Mouse (Mus musculus) G1E (cell line): ENCODE measurements around the gene Ube2d2b. TPM values are rescaled to one million over a fixed set of nuclear protein-coding genes. Genes with fewer than 3 reads are reported as not detected.

Experiments used
- ATAC-seq: 2 replicates; pipeline ENCODE4 v1.8.0; 2016; ENCODE audit warnings: mild to moderate bottlenecking; ENCODE audit not compliant: insufficient number of reproducible peaks, poor library complexity, low FRiP score, severe bottlenecking; ENCODE audit errors: extremely low read depth
- DNase-seq: peaks from one replicate; pipeline ENCODE4 v3.0.0; 2012; ENCODE audit warnings: low spot score
- H3K27me3 ChIP-seq: 2 replicates; pipeline ENCODE4 v1.6.1; 2012; ENCODE audit warnings: mild to moderate bottlenecking, low read length, inconsistent platforms; ENCODE audit not compliant: insufficient read depth
- H3K36me3 ChIP-seq: replicated peaks from 2 replicates; pipeline ENCODE3; 2012; ENCODE audit warnings: mild to moderate bottlenecking, inconsistent platforms
- H3K4me1 ChIP-seq: 2 replicates; pipeline ENCODE4 v1.6.1; 2012; ENCODE audit warnings: low read depth, low read length, inconsistent platforms, mixed read lengths; ENCODE audit not compliant: insufficient read depth
- H3K4me3 ChIP-seq: 2 replicates; pipeline ENCODE4 v1.5.1; 2012; ENCODE audit warnings: low read depth, mild to moderate bottlenecking, inconsistent platforms, low read length, moderate library complexity, mixed read lengths
- H3K9me3 ChIP-seq: replicated peaks from 2 replicates; pipeline ENCODE4 v1.6.1; 2012; ENCODE audit warnings: inconsistent platforms
- CTCF ChIP-seq: IDR thresholded peaks from 2 replicates; pipeline ENCODE4 v1.5.1; 2012; ENCODE audit warnings: low read depth, low read length, inconsistent platforms, mixed read lengths
- GATA1 ChIP-seq: IDR thresholded peaks from 2 replicates; pipeline ENCODE4 v1.6.1; 2012; ENCODE audit warnings: borderline replicate concordance, low read length, inconsistent platforms, mixed read lengths
- GATA2 ChIP-seq: IDR thresholded peaks from 2 replicates; pipeline ENCODE4 v1.6.1; 2012; ENCODE audit warnings: low read depth, low read length, inconsistent platforms, borderline replicate concordance
- POLR2AphosphoS5 ChIP-seq: IDR thresholded peaks from 2 replicates; pipeline ENCODE4 v1.6.1; 2012; ENCODE audit warnings: low read depth, low read length, inconsistent platforms; ENCODE audit not compliant: insufficient replicate concordance
- TAL1 ChIP-seq: conservative IDR thresholded peaks from 2 replicates; pipeline ENCODE4 v1.6.1; 2012; ENCODE audit warnings: low read depth, low read length, inconsistent platforms, mixed read lengths
- polyA plus RNA-seq: library from polyadenylated mRNA; stranded (reverse); fragments of >175 nt; gene quantifications from 2 replicates; pipeline ENCODE4 v1.2.3, GENCODE M21; 2012
- total RNA-seq, 2 experiments: library from RNA; stranded (forward) in 1 of 2; stranded (reverse) in 1 of 2; fragments of 200-1000 nt in 1 of 2; fragments of >200 nt in 1 of 2; fragmentation: Nextera tagmentation in 1 of 2; gene quantifications; 2 replicates each; pipeline ENCODE4 v1.2.3; 2014 to 2017

Gene Ube2d2b
- total and polyA plus RNA-seq, 3 experiments = 0.05 TPM; not detected in 2

GRCm38 (mm10) chr5:107866127-107867126, 36.5 kb downstream of the Ube2d2b start:
- peak overlapping the region; percentile 28; the same call in 1 of the 2 replicates for H3K4me3 ChIP-seq
- TF ChIP-seq POLR2AphosphoS5 = no peak
- no peak for TF ChIP-seq CTCF
- no peak for TF ChIP-seq TAL1
- no peak for TF ChIP-seq GATA1
- no peak for TF ChIP-seq GATA2
- no peaks in the 10 kb centered on the region for H3K27me3 ChIP-seq
- peaks cover 60% of the 10 kb centered on the region for H3K4me1 ChIP-seq
- no peaks in the 10 kb centered on the region for H3K9me3 ChIP-seq
- DNase-seq (no peak), ATAC-seq (peak; percentile 24; the same call in 1 of the 2 replicates)
- H3K36me3 ChIP-seq = peaks cover 12% of the 10 kb centered on the region

- Histone ChIP-seq H3K9me3 (no peaks in the 10 kb centered on the region), H3K4me3 (peak overlapping the region; percentile 89), H3K36me3 (peaks cover 16% of the 10 kb centered on the region), H3K4me1 (peaks cover 68% of the 10 kb centered on the region), H3K27me3 (no peaks in the 10 kb centered on the region)
- ATAC-seq (no peak), DNase-seq (peak; percentile 42)
- TF ChIP-seq TAL1 = no peak
- no peak for TF ChIP-seq GATA2
- TF ChIP-seq CTCF = no peak
- no peak for TF ChIP-seq POLR2AphosphoS5
- TF ChIP-seq GATA1 = no peak
Measured at GRCm38 (mm10) chr5:107867970-107868904, 38.3 kb downstream of the Ube2d2b start.

- peak; percentile 87 for DNase-seq
- Histone ChIP-seq H3K4me1 (peaks cover 74% of the 10 kb centered on the region), H3K27me3 (no peaks in the 10 kb centered on the region), H3K4me3 (peak overlapping the region; percentile 89), H3K9me3 (no peaks in the 10 kb centered on the region), H3K36me3 (peaks cover 15% of the 10 kb centered on the region)
- ATAC-seq = peak; percentile 73
- TF ChIP-seq GATA2 (no peak), TAL1 (no peak), CTCF (no peak)
Measured at GRCm38 (mm10) chr5:107868905-107869424, 39.1 kb downstream of the Ube2d2b start.

- H3K36me3 ChIP-seq = peaks cover 13% of the 10 kb centered on the region
- no peak for ATAC-seq
- peaks cover 71% of the 10 kb centered on the region for H3K4me1 ChIP-seq
- no peak overlapping the region for H3K4me3 ChIP-seq
- TF ChIP-seq GATA2 (no peak), GATA1 (no peak), TAL1 (no peak), POLR2AphosphoS5 (no peak), CTCF (no peak)
- H3K27me3 ChIP-seq = no peaks in the 10 kb centered on the region
- DNase-seq = no peak
- no peaks in the 10 kb centered on the region for H3K9me3 ChIP-seq
Measured at GRCm38 (mm10) chr5:107869701-107870100, 39.8 kb downstream of the Ube2d2b start.

- H3K27me3 ChIP-seq = no peaks in the 10 kb centered on the region
- no peaks in the 10 kb centered on the region for H3K9me3 ChIP-seq
- ATAC-seq (no peak), DNase-seq (no peak)
- peaks cover 57% of the 10 kb centered on the region for H3K4me1 ChIP-seq
- no peak for TF ChIP-seq CTCF
- no peak for TF ChIP-seq GATA1
- no peak for TF ChIP-seq GATA2
- TF ChIP-seq POLR2AphosphoS5 = no peak
- TF ChIP-seq TAL1 = no peak
- H3K4me3 ChIP-seq = peak overlapping the region; percentile 53; the same call in 1 of the 2 replicates
- H3K36me3 ChIP-seq = peaks cover 10% of the 10 kb centered on the region
Measured at GRCm38 (mm10) chr5:107873330-107873729, 43.4 kb downstream of the Ube2d2b start.
